Mouse (Mus musculus) embryonic facial prominence, embryonic 13.5 days (tissue): ENCODE data around the gene Slc7a15. TPM values are rescaled to one million over a fixed set of nuclear protein-coding genes. Genes with fewer than 3 reads are reported as not detected.

Experiments used
- ATAC-seq: fragments of 200-750 bp; cut with Nextera tagmentation; 2 replicates; pipeline ENCODE4 v1.8.0; 2017; ENCODE audit warnings: low read depth; ENCODE audit not compliant: insufficient number of reproducible peaks, insufficient read depth, low FRiP score, low TSS enrichment
- H3K27ac ChIP-seq: fragments of 300-500 bp; sonication (generic); 2 replicates; pipeline ENCODE4 v1.5.1; 2015; ENCODE audit warnings: moderate library complexity, mild to moderate bottlenecking, inconsistent platforms
- H3K27me3 ChIP-seq: fragments of 300-500 bp; sonication (generic); 2 replicates; pipeline ENCODE4 v1.6.1; 2015; ENCODE audit warnings: mild to moderate bottlenecking, inconsistent platforms
- H3K36me3 ChIP-seq: fragments of 300-500 bp; sonication (generic); 2 replicates; pipeline ENCODE4 v1.6.1; 2015; ENCODE audit warnings: mild to moderate bottlenecking, inconsistent platforms
- H3K4me1 ChIP-seq: fragments of 300-500 bp; sonication (generic); 2 replicates; pipeline ENCODE4 v1.6.1; 2015; ENCODE audit warnings: inconsistent platforms
- H3K4me2 ChIP-seq: fragments of 300-500 bp; sonication (generic); 2 replicates; pipeline ENCODE4 v1.6.1; 2015; ENCODE audit warnings: moderate library complexity, mild to moderate bottlenecking, inconsistent platforms
- H3K4me3 ChIP-seq: fragments of 300-500 bp; sonication (generic); 2 replicates; pipeline ENCODE4 v1.5.1; 2015; ENCODE audit warnings: mild to moderate bottlenecking, inconsistent platforms
- H3K9ac ChIP-seq: fragments of 300-500 bp; sonication (generic); 2 replicates; pipeline ENCODE4 v1.6.1; 2015; ENCODE audit warnings: mild to moderate bottlenecking, inconsistent platforms
- H3K9me3 ChIP-seq: fragments of 300-500 bp; sonication (generic); 2 replicates; pipeline ENCODE4 v1.6.1; 2016; ENCODE audit warnings: inconsistent platforms
- WGBS: fragments of 180-500 bp; shearing (Covaris S2); methylation state at CpG from one replicate; pipeline ENCODE4 v1.1.7; 2015; ENCODE audit warnings: mixed read lengths; 5-methylcytosine and 5-hydroxymethylcytosine counted together
- polyA plus RNA-seq: library from polyadenylated mRNA; unstranded; fragments of >200 nt; fragmentation: Nextera tagmentation; extraction: Ambion mirVana; gene quantifications from 2 replicates; pipeline ENCODE4 v1.2.1, GENCODE M21; 2015

The Slc7a15 gene
- polyA plus RNA-seq, 1 experiment from 2014 or later: not detected

DNA sequence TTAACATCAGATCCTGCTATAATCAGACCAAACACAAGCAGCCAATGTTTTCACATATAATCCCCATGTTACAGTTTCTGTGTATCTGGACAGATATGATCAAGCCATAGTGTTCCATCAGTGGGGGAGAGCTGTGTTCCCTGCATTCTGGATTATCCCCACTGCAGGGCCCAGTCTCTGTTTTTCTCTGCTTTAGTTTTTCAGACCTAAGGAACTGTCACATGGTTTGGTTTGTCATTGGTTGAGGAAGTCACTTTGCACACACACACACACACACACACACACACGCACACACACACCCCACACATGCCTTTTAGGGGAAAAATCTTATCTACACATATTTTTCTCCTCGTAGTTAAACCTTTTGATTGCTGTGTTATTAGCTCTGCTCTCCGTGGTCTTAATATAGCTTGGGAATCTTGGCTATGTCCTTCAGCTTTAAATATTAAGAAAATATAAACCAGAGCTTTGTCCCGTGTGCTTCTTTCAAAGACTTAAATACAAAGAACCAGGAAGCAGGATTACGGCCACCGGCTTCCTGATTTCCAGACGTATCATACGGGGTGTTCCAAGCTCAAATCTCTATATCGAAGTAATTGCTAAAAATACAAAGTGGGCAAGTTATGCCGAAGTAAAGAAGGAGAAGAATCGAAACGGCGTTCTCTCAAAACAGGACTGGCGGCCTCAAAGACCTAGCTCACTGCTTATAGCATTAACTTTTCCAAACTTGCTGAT lies 97.1 kb downstream of the Slc7a15 start:
- Histone ChIP-seq H3K9me3 (no peaks in the 10 kb centered on the region), H3K4me1 (peaks cover 31% of the 10 kb centered on the region), H3K27me3 (no peaks in the 10 kb centered on the region), H3K4me3 (no peak overlapping the region), H3K4me2 (no peak overlapping the region), H3K36me3 (no peaks in the 10 kb centered on the region), H3K27ac (no peak overlapping the region), H3K9ac (no peak overlapping the region)
- WGBS: 78% methylated on average over 14 of the region's 14 CpGs
- ATAC-seq: no peak

DNA sequence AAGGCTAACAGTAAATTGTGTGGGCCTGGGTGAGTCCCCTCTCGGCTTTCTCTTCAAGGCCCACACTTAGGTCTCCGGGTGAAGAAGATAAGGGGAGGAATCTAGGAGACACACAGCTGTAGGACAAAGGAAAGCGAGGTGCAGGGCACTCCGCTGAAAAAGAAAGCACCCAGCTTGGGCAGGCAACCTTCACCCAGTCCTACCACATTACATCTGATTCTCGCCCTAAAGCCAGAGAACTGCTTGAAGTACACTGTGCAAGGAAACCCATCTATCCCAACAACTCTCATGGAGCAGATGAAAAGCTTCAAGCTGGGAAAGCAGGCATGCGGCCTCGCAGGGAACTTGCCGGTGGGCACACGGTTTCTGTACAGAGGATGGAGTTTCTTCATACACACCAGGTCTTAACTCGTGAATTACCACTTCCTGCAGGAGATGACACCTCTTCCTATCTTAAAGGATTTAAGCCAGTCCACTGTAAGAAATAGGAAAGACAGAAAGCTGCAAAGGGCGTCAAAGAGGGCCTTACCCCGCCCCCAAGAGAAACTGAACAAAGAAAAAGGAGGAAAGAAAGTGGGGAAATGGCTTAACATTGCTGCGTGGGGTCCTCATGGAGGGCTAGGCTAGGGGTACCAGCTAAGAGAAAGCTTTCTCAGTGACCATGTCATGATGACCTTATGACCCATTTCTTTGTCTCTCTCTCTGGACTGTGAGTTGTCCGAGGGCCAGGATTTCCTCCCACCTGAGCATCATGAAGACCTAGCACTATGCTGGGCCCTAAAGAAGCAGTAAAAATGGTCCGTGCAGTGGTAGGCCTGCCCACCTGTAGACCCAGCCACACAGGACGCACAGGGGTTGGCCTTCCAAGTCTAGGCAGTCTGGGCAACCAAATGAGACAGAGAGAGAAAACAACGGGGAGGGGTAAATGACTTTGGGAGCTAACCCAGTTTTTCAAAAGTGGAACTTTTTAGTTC lies 98.0 kb downstream of the Slc7a15 start:
- H3K4me3 ChIP-seq: peak overlapping the region; percentile 85
- peak overlapping the region; percentile 78 for H3K9ac ChIP-seq
- no peaks in the 10 kb centered on the region for H3K27me3 ChIP-seq
- H3K36me3 ChIP-seq: no peaks in the 10 kb centered on the region
- no peak for ATAC-seq
- peaks cover 39% of the 10 kb centered on the region for H3K4me1 ChIP-seq
- WGBS: 50% methylated on average over 17 of the region's 17 CpGs
- no peaks in the 10 kb centered on the region for H3K9me3 ChIP-seq
- peak overlapping the region; percentile 93 for H3K4me2 ChIP-seq
- H3K27ac ChIP-seq: peak overlapping the region; percentile 100

DNA sequence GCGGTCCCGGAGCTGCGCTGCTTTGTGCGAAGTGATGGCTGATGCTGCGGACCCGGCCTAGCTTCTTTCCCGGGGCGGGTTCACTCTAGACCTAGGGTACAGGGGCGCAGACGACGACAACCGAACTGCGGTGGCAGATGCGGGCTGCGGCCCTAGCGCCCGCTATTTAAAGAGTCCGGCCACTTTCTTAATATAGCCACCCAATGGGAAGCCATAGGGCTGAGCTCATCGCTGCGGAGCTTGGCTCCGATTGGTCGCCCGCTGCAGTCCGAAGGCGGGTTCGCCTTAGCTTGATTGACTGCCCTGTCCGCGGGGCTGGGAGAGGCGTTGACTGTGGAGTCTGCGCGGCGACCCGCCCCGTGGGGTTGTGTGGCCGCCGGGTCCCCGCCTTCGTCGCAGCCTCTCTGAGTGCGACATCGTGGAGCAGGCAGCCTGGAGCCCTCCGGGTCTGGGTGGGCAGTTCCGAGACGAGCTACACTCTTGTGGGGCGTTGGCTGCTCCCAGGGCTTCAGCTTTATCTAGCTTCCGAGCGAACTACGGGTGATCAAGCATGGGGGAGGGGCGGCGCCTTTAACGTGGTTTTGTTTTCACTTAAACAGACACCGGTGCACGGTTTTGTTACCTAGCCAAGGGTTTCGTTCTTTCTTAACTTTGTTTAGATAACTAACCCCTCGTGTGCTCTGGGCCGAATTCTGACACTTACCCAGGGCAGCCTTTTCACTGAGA lies 98.8 kb downstream of the Slc7a15 start, which contains the start of gene Rhob:
TSS of gene Rhob (minus strand) at position 139 of the 726 bp plus-strand sequence.
- Histone ChIP-seq H3K36me3 (no peaks in the 10 kb centered on the region), H3K27me3 (no peaks in the 10 kb centered on the region), H3K4me2 (peak within 1 kb of the TSS; percentile 93), H3K4me1 (peaks cover 42% of the 10 kb centered on the region), H3K9me3 (no peaks in the 10 kb centered on the region), H3K27ac (peak within 1 kb of the TSS; percentile 100), H3K9ac (peak within 1 kb of the TSS; percentile 94), H3K4me3 (peak within 1 kb of the TSS; percentile 85)
- under 1% methylated on average over 56 of the region's 56 CpGs for WGBS
- ATAC-seq: peak; percentile 97

DNA sequence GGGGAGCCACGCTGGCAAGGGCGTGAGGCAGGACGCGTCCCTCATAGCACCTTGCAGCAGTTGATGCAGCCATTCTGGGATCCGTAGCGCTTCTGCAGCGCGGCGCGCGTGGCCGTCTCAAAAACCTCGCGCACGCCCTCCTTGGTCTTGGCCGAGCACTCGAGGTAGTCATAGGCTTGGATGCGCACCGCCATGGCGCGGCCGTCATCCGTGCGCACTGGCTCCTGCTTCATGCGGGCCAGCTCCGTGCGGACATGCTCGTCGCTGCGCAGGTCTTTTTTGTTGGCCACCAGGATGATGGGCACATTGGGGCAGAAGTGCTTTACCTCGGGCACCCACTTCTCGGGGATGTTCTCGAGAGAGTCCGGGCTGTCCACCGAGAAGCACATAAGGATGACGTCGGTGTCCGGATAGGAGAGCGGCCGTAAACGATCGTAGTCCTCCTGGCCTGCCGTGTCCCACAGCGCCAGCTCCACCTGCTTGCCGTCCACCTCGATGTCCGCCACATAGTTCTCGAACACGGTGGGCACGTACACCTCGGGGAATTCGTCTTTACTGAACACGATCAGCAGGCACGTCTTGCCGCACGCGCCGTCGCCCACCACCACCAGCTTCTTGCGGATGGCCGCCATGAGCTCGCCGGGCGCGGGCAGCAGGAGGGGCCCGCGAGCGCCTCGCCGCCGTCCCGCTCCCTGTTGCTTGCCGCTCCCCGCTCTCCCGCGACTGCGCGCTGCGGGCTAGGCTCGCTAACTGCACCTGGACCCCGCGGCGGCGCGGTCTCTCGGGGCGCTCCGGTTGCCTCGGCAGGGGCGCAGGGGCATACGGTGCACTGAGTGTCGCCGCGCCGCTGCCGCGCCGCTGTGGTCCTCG lies 99.6 kb downstream of the Slc7a15 start:
- H3K36me3 ChIP-seq: no peaks in the 10 kb centered on the region
- no peaks in the 10 kb centered on the region for H3K27me3 ChIP-seq
- peak overlapping the region; percentile 93 for H3K4me2 ChIP-seq
- no peaks in the 10 kb centered on the region for H3K9me3 ChIP-seq
- H3K4me1 ChIP-seq: peaks cover 42% of the 10 kb centered on the region
- peak; percentile 53 for ATAC-seq
- peak overlapping the region; percentile 85 for H3K4me3 ChIP-seq
- under 1% methylated on average over 99 of the region's 99 CpGs for WGBS
- peak overlapping the region; percentile 100 for H3K27ac ChIP-seq
- H3K9ac ChIP-seq: peak overlapping the region; percentile 94

DNA sequence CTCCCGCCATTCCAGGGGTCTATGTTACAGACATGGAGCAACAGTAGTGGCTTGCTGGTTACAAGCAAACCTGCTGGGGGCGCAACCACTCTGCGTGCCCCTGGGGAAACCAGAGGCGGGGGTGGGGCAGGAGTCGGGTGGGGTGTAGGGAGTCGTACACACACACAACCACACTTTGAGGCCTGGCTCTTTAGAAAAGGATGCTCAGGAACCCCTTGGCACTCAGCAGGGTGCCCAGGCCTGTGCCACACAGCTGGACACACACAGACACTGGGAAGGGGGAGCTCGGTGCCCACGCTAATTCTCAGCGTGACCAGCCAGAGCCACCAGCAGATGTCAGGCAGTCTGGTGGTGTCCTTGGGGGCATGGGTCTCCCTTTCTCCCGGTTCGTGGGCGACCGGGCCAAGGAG lies 100.3 kb downstream of the Slc7a15 start:
- H3K4me2 ChIP-seq: peak overlapping the region; percentile 93
- no peaks in the 10 kb centered on the region for H3K9me3 ChIP-seq
- no peak for ATAC-seq

DNA sequence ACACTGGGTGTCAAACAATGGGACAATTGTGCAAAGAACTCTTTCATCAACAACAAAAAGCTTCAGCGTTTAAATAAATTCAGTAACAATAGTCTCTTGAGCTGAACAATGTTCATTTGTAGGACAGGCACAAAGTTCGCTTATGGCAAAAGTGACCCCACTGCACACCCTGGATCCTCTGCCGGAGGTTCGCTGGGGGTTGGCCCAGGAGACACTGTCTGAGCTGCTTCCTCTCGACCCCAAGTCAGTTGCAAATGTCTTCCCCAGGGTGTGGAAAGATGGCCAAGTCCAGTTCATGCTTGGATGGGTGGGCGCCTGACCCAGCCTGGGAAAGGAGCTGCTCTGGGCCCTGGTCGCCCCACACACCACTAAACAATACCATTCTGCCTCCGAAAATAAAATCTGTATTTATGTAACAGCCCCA lies 100.7 kb downstream of the Slc7a15 start:
- Histone ChIP-seq H3K9me3 (no peaks in the 10 kb centered on the region), H3K4me3 (peak overlapping the region; percentile 85), H3K36me3 (no peaks in the 10 kb centered on the region), H3K4me2 (peak overlapping the region; percentile 93), H3K9ac (peak overlapping the region; percentile 94), H3K27me3 (no peaks in the 10 kb centered on the region), H3K4me1 (peaks cover 42% of the 10 kb centered on the region), H3K27ac (peak overlapping the region; percentile 100)
- WGBS: 15% methylated on average over 8 of the region's 8 CpGs
- no peak for ATAC-seq

More for the DNA sequence above, 100.3 kb downstream of the Slc7a15 start:
- WGBS: 4% methylated on average over 11 of the region's 13 CpGs
- H3K4me1 ChIP-seq: peaks cover 42% of the 10 kb centered on the region
- no peaks in the 10 kb centered on the region for H3K27me3 ChIP-seq
- H3K36me3 ChIP-seq: no peaks in the 10 kb centered on the region
- peak overlapping the region; percentile 94 for H3K9ac ChIP-seq
- H3K4me3 ChIP-seq: peak overlapping the region; percentile 85
- H3K27ac ChIP-seq: peak overlapping the region; percentile 100

DNA sequence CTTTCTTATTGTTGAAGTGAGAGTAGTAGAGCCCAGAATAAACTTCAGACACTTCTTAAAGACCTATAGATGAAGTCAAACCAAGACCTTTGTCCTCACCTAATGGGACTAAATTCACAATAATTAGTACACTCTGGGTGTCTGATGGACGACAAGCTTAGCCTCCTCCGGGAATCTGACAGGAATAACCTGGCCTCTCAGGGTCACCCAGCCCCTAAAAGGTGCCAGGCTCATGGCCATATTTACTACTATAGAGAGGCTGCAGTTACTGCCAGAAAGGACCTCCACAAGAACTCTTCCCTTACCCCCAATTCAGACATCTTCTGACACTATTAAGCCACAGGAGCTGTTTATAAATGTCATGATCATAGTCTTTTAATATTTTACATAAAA lies 101.6 kb downstream of the Slc7a15 start:
- H3K4me3 ChIP-seq: peak overlapping the region; percentile 85
- H3K27me3 ChIP-seq: no peaks in the 10 kb centered on the region
- H3K4me1 ChIP-seq: peaks cover 42% of the 10 kb centered on the region
- ATAC-seq: no peak
- no peaks in the 10 kb centered on the region for H3K9me3 ChIP-seq
- 11% methylated on average over 2 of the region's 2 CpGs for WGBS
- no peaks in the 10 kb centered on the region for H3K36me3 ChIP-seq
- H3K27ac ChIP-seq: no peak overlapping the region
- H3K4me2 ChIP-seq: peak overlapping the region; percentile 93
- peak overlapping the region; percentile 94; the same call in 1 of the 2 replicates for H3K9ac ChIP-seq

DNA sequence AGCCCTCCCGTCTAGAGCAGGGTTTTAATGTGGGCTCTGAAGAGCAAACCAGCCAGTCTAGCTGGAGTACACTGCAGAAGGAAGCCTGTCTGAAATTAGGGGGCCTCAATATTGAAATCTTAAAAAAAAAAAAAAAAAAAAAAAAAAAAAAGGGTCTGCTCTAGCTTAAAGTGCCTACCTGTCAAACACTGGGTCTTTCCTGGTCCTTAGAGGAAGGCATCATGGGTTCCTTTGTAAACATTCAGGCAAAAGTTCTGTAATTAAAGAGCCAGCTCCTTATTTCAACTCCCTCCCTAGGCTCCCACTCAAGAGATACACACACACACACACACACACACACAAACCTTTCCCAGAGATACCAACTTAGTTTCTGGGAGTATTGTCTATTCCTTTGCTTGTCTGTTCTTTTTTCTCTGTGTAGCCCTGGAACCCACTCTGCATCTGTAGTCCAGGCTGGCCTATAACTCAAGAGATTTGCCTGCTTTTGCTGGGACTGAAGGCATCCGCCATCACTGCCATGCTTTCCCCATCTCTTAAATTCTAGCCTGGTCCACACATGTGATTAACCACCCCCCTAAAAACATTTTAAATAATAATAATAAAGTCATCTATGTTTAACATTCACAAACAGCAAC lies 102.1 kb downstream of the Slc7a15 start:
- no peak for ATAC-seq
- WGBS: 40% methylated on average over 2 of the region's 2 CpGs
- Histone ChIP-seq H3K4me3 (peak overlapping the region; percentile 85; the same call in 1 of the 2 replicates), H3K4me2 (peak overlapping the region; percentile 93), H3K9ac (peak overlapping the region; percentile 49; the same call in 1 of the 2 replicates), H3K27ac (peak overlapping the region; percentile 90), H3K27me3 (no peaks in the 10 kb centered on the region), H3K36me3 (no peaks in the 10 kb centered on the region), H3K9me3 (no peaks in the 10 kb centered on the region), H3K4me1 (peaks cover 42% of the 10 kb centered on the region)

DNA sequence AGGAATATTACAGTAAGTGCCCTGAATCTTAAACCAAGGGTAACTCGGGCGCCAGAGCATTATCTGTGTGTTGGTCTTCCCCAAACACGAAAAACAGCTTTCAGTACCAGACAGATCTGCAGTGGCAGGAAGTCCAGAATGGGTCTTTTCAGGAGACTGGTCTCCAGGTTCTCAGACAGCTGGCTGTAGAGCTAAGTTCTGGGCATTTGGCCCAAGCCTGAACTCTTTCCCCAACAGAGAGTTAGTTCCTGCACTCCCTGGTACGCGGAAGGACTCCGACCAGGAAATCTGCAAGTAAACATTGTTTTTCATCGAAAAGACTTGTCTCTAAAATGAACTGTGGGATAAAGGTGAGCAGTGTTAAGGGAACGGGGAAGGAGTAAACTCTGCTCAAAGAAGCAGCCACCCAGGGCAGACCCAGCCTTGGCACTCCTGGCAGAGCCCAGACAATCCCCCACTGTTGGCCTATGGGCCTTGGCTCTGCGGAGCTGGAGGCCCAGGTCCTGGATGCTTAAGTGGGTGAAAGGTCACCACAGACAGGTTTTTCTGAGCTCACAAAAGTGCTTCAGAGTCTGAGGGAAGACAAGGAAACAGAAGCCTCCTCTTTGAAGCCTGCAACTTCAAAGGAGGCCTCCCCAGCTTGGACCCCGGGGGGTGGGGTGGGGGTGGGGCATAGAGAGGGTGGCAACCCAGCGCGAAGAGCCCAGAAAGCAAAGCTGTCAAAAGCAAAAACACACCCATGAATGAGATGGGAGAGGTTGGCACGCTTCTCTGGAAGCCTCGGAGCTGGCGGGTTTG lies 102.8 kb downstream of the Slc7a15 start:
- Histone ChIP-seq H3K4me2 (peak overlapping the region; percentile 93), H3K36me3 (no peaks in the 10 kb centered on the region), H3K9me3 (no peaks in the 10 kb centered on the region), H3K27me3 (no peaks in the 10 kb centered on the region), H3K4me1 (peaks cover 39% of the 10 kb centered on the region), H3K4me3 (0 out of 2 replicates have a peak overlapping the region, but pooled peaks have one; percentile 85), H3K27ac (peak overlapping the region; percentile 90), H3K9ac (peak overlapping the region; percentile 49; the same call in 1 of the 2 replicates)
- 15% methylated on average over 15 of the region's 15 CpGs for WGBS
- ATAC-seq: no peak
